Mouse (Mus musculus): Measurements from ENCODE around the gene Btbd35f24. TPM values are rescaled to one million over a fixed set of nuclear protein-coding genes. Genes with fewer than 3 reads are reported as not detected.
"Not testable (repeated sequence)": the region's sequence is repeated elsewhere in the genome, so short reads cannot be mapped to it uniquely, and the experiment has no call there.

The Btbd35f24 gene
- not detected in 2 replicates for polyA plus RNA-seq (2014; fragmentation: Nextera tagmentation; extraction: Ambion mirVana)

- not testable (repeated sequence) for H3K27ac ChIP-seq (ENCODE audit: low read depth); H3K4me2 ChIP-seq (ENCODE audit: low read length); H3K27me3 ChIP-seq (replicated peaks; ENCODE audit: control insufficient read depth, insufficient read depth, low read length); DNase-seq (ENCODE audit: low spot score); H3K4me3 ChIP-seq (ENCODE audit: low read depth, low read length); ATAC-seq (replicated peaks; ENCODE audit: low FRiP score, low TSS enrichment, low read depth); H3K4me1 ChIP-seq (replicated peaks; ENCODE audit: control insufficient read depth, insufficient read depth, low read length); H3K9me3 ChIP-seq (ENCODE audit: control insufficient read depth, low read length); H3K36me3 ChIP-seq (ENCODE audit: control insufficient read depth, insufficient read depth, low read length); H3K9ac ChIP-seq (ENCODE audit: low read length)
- WGBS = no CpG with 5 or more reads among the region's 2 CpGs
Measured at GRCm38 (mm10) chrX:3195727-3196126, at the start of gene Btbd35f24. Btbd35f24 (minus strand) TSS chrX:3195827.

Other genes starting within 250 kb of the Btbd35f24 start
- not detected in 2 replicates for gene Btbd35f23, start 119.0 kb downstream of the Btbd35f24 start, polyA plus RNA-seq (2014; fragmentation: Nextera tagmentation; extraction: Ambion mirVana)
- gene Btbd35f11, start 247.9 kb upstream of the Btbd35f24 start, polyA plus RNA-seq (2014; fragmentation: Nextera tagmentation; extraction: Ambion mirVana) = not detected in 2 replicates